Mouse (Mus musculus): ENCODE data around the gene N4bp3.

DNA sequence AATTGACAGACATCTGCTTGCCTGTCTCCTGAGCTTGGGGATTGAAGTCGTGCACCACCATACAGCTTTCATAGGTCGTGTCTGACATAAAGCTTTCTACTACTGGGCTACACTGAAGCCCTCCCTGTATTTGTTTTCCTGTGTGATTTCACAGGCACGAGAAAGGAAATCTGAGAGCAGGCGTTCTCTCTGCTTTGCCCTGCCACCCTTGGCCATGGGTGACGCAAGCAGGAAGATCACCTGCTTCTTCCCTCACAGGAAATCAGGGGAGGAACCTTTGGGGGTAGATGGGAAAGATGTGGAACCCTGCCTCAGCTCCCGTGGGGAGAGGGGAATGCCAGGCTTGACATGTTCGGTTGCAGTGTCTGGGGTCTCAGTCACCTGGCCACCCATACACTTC lies 7.6 kb upstream of the N4bp3 start:
- no peak for TF ChIP-seq CTCF (conservative IDR thresholded peaks at IDR 0.05; ENCODE audit: insufficient read depth, insufficient read length, low read depth, low read length)
- no peak for TF ChIP-seq POLR2A (IDR thresholded peaks at IDR 0.05; ENCODE audit: low read depth, low read length)

All from kidney, adult 2 months (tissue).